Mouse (Mus musculus): ENCODE measurements around the gene Ano6. TPM values are rescaled to one million over a fixed set of nuclear protein-coding genes. Genes with fewer than 3 reads are reported as not detected.

Ano6 gene
- polyA plus RNA-seq, 1 experiment = 5.8 TPM

DNA sequence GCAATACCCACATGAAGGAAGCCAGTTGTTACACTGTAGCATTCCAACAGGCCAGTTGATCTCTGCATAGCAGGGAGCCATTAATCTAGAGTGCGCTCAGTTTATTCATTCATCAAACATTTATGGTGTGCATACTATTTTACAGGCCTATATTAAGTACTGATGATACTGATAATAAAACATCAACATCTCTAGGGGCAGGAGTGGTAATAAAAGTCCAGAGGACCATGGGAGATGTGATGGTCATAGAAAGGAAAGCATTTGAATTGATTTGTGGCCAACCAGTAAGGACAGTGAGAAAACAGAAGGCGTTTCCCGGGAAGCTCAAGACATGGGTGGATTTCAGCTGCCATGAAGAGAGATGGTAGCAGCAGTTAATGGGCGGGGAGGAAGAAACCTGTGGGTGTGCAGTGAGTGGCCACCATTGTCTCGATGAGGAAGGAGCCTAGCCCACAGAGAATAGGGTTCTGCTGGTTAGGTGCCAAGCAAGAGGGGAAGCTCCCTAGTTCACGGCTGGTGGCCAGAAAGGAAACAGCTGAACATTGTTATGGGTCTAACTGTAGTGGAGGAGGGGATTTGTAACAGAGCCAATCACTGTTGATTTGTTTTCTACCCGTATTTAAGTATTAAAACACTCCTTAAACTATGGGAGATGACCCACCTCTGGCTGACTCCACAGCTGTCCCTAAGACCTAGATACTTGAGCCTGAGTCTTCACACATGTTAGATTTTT, 115.5 kb downstream of the Ano6 start:
- Histone ChIP-seq H3K36me3 (ENCODE audit: control insufficient read depth, insufficient read depth, low read length) (no peaks in the 10 kb centered on the region), H3K27ac (ENCODE audit: control insufficient read depth, insufficient read depth, low read depth, low read length) (no peak overlapping the region), H3K27me3 (ENCODE audit: control insufficient read depth, insufficient read depth, low read length) (no peaks in the 10 kb centered on the region), H3K4me1 (ENCODE audit: control insufficient read depth, insufficient read depth, low read length) (no peaks in the 10 kb centered on the region), H3K4me3 (ENCODE audit: control insufficient read depth, low read depth, low read length) (no peak overlapping the region)
- TF ChIP-seq POLR2A (IDR thresholded peaks at IDR 0.05; ENCODE audit: control insufficient read depth, low read depth, low read length) = no peak
- no peak for TF ChIP-seq CTCF (IDR thresholded peaks at IDR 0.05; ENCODE audit: control insufficient read depth, insufficient read depth, insufficient replicate concordance, low read depth, low read length)

DNA sequence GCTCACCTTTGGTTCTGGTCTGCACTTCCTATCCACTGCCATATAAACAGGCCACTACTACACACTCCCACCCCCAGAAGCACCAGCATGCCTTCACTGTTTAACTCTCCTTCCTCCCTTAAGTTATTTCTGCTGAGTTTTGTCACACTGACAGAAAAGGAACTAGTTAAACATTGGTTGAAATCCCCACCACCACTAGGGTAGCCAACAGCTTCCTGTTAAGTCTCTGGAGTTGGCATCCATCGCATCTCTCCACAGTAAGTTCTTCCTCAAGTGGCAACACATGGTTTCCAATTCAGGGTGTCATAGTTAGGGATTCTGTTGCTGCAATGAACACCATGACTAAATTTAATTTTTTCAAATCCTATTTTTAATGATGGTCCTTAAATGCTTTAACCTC, 116.2 kb downstream of the Ano6 start:
- H3K36me3 ChIP-seq (ENCODE audit: control insufficient read depth, insufficient read depth, low read length) = no peaks in the 10 kb centered on the region
- no peaks in the 10 kb centered on the region for H3K4me1 ChIP-seq (ENCODE audit: control insufficient read depth, insufficient read depth, low read length)
- H3K27me3 ChIP-seq (ENCODE audit: control insufficient read depth, insufficient read depth, low read length) = no peaks in the 10 kb centered on the region
- TF ChIP-seq CTCF (IDR thresholded peaks at IDR 0.05; ENCODE audit: control insufficient read depth, insufficient read depth, insufficient replicate concordance, low read depth, low read length) = no peak
- TF ChIP-seq POLR2A (IDR thresholded peaks at IDR 0.05; ENCODE audit: control insufficient read depth, low read depth, low read length) = no peak
- no peak overlapping the region for H3K4me3 ChIP-seq (ENCODE audit: control insufficient read depth, low read depth, low read length)
- no peak overlapping the region for H3K27ac ChIP-seq (ENCODE audit: control insufficient read depth, insufficient read depth, low read depth, low read length)

- H3K27ac ChIP-seq (ENCODE audit: control insufficient read depth, insufficient read depth, low read depth, low read length) = no peak overlapping the region
- no peak for TF ChIP-seq POLR2A (IDR thresholded peaks at IDR 0.05; ENCODE audit: control insufficient read depth, low read depth, low read length)
- TF ChIP-seq CTCF (IDR thresholded peaks at IDR 0.05; ENCODE audit: control insufficient read depth, insufficient read depth, insufficient replicate concordance, low read depth, low read length) = no peak
- no peaks in the 10 kb centered on the region for H3K4me1 ChIP-seq (ENCODE audit: control insufficient read depth, insufficient read depth, low read length)
- H3K4me3 ChIP-seq (ENCODE audit: control insufficient read depth, low read depth, low read length) = no peak overlapping the region
- H3K27me3 ChIP-seq (ENCODE audit: control insufficient read depth, insufficient read depth, low read length) = no peaks in the 10 kb centered on the region
- no peaks in the 10 kb centered on the region for H3K36me3 ChIP-seq (ENCODE audit: control insufficient read depth, insufficient read depth, low read length)
These were observed 116.7 kb downstream of the Ano6 start for GRCm38 (mm10) chr15:95907337-95907736.

GRCm38 (mm10) chr15:95907909-95908308, 117.3 kb downstream of the Ano6 start:
- H3K27ac ChIP-seq (ENCODE audit: control insufficient read depth, insufficient read depth, low read depth, low read length) = no peak overlapping the region
- no peaks in the 10 kb centered on the region for H3K27me3 ChIP-seq (ENCODE audit: control insufficient read depth, insufficient read depth, low read length)
- TF ChIP-seq POLR2A (IDR thresholded peaks at IDR 0.05; ENCODE audit: control insufficient read depth, low read depth, low read length) (no peak), CTCF (IDR thresholded peaks at IDR 0.05; ENCODE audit: control insufficient read depth, insufficient read depth, insufficient replicate concordance, low read depth, low read length) (no peak)
- no peak overlapping the region for H3K4me3 ChIP-seq (ENCODE audit: control insufficient read depth, low read depth, low read length)
- no peaks in the 10 kb centered on the region for H3K36me3 ChIP-seq (ENCODE audit: control insufficient read depth, insufficient read depth, low read length)
- no peaks in the 10 kb centered on the region for H3K4me1 ChIP-seq (ENCODE audit: control insufficient read depth, insufficient read depth, low read length)

GRCm38 (mm10) chr15:95910099-95910780, 119.6 kb downstream of the Ano6 start:
- Histone ChIP-seq H3K27ac (ENCODE audit: control insufficient read depth, insufficient read depth, low read depth, low read length) (no peak overlapping the region), H3K36me3 (ENCODE audit: control insufficient read depth, insufficient read depth, low read length) (no peaks in the 10 kb centered on the region), H3K4me3 (ENCODE audit: control insufficient read depth, low read depth, low read length) (no peak overlapping the region), H3K4me1 (ENCODE audit: control insufficient read depth, insufficient read depth, low read length) (no peaks in the 10 kb centered on the region), H3K27me3 (ENCODE audit: control insufficient read depth, insufficient read depth, low read length) (no peaks in the 10 kb centered on the region)
- TF ChIP-seq CTCF (IDR thresholded peaks at IDR 0.05; ENCODE audit: control insufficient read depth, insufficient read depth, insufficient replicate concordance, low read depth, low read length) = no peak
- no peak for TF ChIP-seq POLR2A (IDR thresholded peaks at IDR 0.05; ENCODE audit: control insufficient read depth, low read depth, low read length)

GRCm38 (mm10) chr15:95914963-95915362, 124.3 kb downstream of the Ano6 start:
- TF ChIP-seq POLR2A (IDR thresholded peaks at IDR 0.05; ENCODE audit: control insufficient read depth, low read depth, low read length) (no peak), CTCF (IDR thresholded peaks at IDR 0.05; ENCODE audit: control insufficient read depth, insufficient read depth, insufficient replicate concordance, low read depth, low read length) (no peak)
- Histone ChIP-seq H3K4me1 (ENCODE audit: control insufficient read depth, insufficient read depth, low read length) (no peaks in the 10 kb centered on the region), H3K36me3 (ENCODE audit: control insufficient read depth, insufficient read depth, low read length) (no peaks in the 10 kb centered on the region), H3K27ac (ENCODE audit: control insufficient read depth, insufficient read depth, low read depth, low read length) (peak overlapping the region; percentile 11; the same call in 1 of the 2 replicates), H3K27me3 (ENCODE audit: control insufficient read depth, insufficient read depth, low read length) (no peaks in the 10 kb centered on the region), H3K4me3 (ENCODE audit: control insufficient read depth, low read depth, low read length) (no peak overlapping the region)

DNA sequence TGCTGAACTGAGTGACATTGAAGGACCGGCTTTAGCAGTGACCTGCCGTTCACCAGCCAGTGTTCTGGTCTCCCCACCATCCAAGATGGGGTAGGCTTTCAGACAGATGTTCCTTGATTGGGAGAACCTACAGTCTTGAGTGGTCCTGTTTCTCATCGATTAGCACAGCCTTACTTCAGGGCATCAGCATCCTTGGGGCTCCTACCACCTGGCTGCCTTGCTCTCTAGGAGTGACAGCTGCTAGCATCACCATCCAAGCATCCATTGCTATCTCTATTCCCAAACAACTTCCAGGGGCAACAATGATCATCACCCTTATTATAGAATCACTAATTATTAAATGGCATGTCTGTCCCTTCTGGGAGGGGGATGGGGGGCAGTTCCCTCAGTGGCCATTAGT, 124.8 kb downstream of the Ano6 start:
- H3K4me3 ChIP-seq (ENCODE audit: control insufficient read depth, low read depth, low read length) = no peak overlapping the region
- no peak overlapping the region; the same call in 1 of the 2 replicates for H3K27ac ChIP-seq (ENCODE audit: control insufficient read depth, insufficient read depth, low read depth, low read length)
- TF ChIP-seq CTCF (IDR thresholded peaks at IDR 0.05; ENCODE audit: control insufficient read depth, insufficient read depth, insufficient replicate concordance, low read depth, low read length) (no peak), POLR2A (IDR thresholded peaks at IDR 0.05; ENCODE audit: control insufficient read depth, low read depth, low read length) (no peak)
- no peaks in the 10 kb centered on the region for H3K27me3 ChIP-seq (ENCODE audit: control insufficient read depth, insufficient read depth, low read length)
- no peaks in the 10 kb centered on the region for H3K36me3 ChIP-seq (ENCODE audit: control insufficient read depth, insufficient read depth, low read length)
- no peaks in the 10 kb centered on the region for H3K4me1 ChIP-seq (ENCODE audit: control insufficient read depth, insufficient read depth, low read length)

All from testis, adult 2 months (tissue).